Mouse (Mus musculus) heart, postnatal 0 days (tissue): ENCODE results near the gene Sfi1. TPM values are rescaled to one million over a fixed set of nuclear protein-coding genes. Genes with fewer than 3 reads are reported as not detected.
"Not testable (repeated sequence)": the region's sequence is repeated elsewhere in the genome, so short reads cannot be mapped to it uniquely, and the experiment has no call there.

Experiments
- ATAC-seq: fragments of 200-750 bp; cut with Nextera tagmentation; 2 replicates; pipeline ENCODE4 v1.8.0; 2017; ENCODE audit warnings: low read depth, moderate number of reproducible peaks, moderate library complexity; ENCODE audit not compliant: insufficient read depth
- DNase-seq: peaks from one replicate; pipeline ENCODE4 v3.0.0-alpha.2; 2016; ENCODE audit warnings: low spot score
- H3K27ac ChIP-seq: fragments of 300-500 bp; sonication (generic); 2 replicates; pipeline ENCODE4 v1.5.1; 2014; ENCODE audit warnings: low read depth, mild to moderate bottlenecking
- H3K27me3 ChIP-seq: fragments of 300-500 bp; sonication (generic); 2 replicates; pipeline ENCODE4 v1.6.1; 2014; ENCODE audit warnings: low read length, mixed read lengths; ENCODE audit not compliant: control insufficient read depth, insufficient read depth
- H3K36me3 ChIP-seq: fragments of 300-500 bp; sonication (generic); replicated peaks from 2 replicates; pipeline ENCODE4 v1.6.1; 2014; ENCODE audit warnings: low read length, mixed read lengths; ENCODE audit not compliant: control insufficient read depth, insufficient read depth
- H3K4me1 ChIP-seq: fragments of 300-500 bp; sonication (generic); 2 replicates; pipeline ENCODE4 v1.6.1; 2014; ENCODE audit warnings: antibody characterized with exemption; ENCODE audit not compliant: control insufficient read depth, insufficient read depth
- H3K4me2 ChIP-seq: fragments of 300-500 bp; sonication (generic); 2 replicates; pipeline ENCODE4 v1.6.1; 2014; ENCODE audit warnings: low read depth, mild to moderate bottlenecking, low read length, moderate library complexity
- H3K4me3 ChIP-seq: fragments of 300-500 bp; sonication (generic); 2 replicates; pipeline ENCODE4 v1.5.1; 2014; ENCODE audit warnings: low read depth, low read length
- H3K9ac ChIP-seq: fragments of 300-500 bp; sonication (generic); replicated peaks from 2 replicates; pipeline ENCODE4 v1.6.1; 2014; ENCODE audit warnings: low read depth, low read length, mixed read lengths
- H3K9me3 ChIP-seq: fragments of 300-500 bp; sonication (generic); replicated peaks from 2 replicates; pipeline ENCODE4 v1.6.1; 2016; ENCODE audit warnings: low read length; ENCODE audit not compliant: control insufficient read depth
- CTCF ChIP-seq: IDR thresholded peaks from 2 replicates; pipeline ENCODE4 v1.5.1; 2016; ENCODE audit warnings: antibody characterized with exemption, control low read depth, low read depth
- EP300 ChIP-seq: IDR thresholded peaks from 2 replicates; pipeline ENCODE4 v1.6.1; 2016; ENCODE audit warnings: antibody characterized with exemption, low read depth
- WGBS: fragments of 180-500 bp; shearing (Covaris S2); extraction: QIAGEN DNeasy Blood & Tissue Kit; methylation state at CpG from one replicate; pipeline ENCODE4 v1.1.7; 2014; 5-methylcytosine and 5-hydroxymethylcytosine counted together
- polyA plus RNA-seq: library from polyadenylated mRNA; unstranded; fragments of >200 nt; fragmentation: Nextera tagmentation; extraction: Ambion mirVana; gene quantifications from 2 replicates; pipeline ENCODE4 v1.2.1, GENCODE M21; 2015
- total RNA-seq: library from RNA; depleted of rRNA; stranded (reverse); fragments of >200 nt; gene quantifications from 2 replicates; pipeline ENCODE4 v1.2.3, GENCODE M21; 2014; ENCODE audit warnings: low replicate concordance; rRNA removed

Gene Sfi1
- total and polyA plus RNA-seq, 2 experiments from 2014 or later, result 5.4 to 13.2 TPM

- Histone ChIP-seq H3K9me3 (peaks cover 42% of the 10 kb centered on the region), H3K9ac (no peak overlapping the region), H3K36me3 (no peaks in the 10 kb centered on the region), H3K4me1 (no peaks in the 10 kb centered on the region), H3K27ac (no peak overlapping the region), H3K27me3 (no peaks in the 10 kb centered on the region), H3K4me3 (no peak overlapping the region), H3K4me2 (no peak overlapping the region)
- DNase-seq (no peak), ATAC-seq (no peak; the same call in 1 of the 2 replicates)
- no peak for TF ChIP-seq CTCF
- TF ChIP-seq EP300, result no peak
- 65% methylated on average over 10 of the region's 10 CpGs for WGBS
Measured at GRCm38 (mm10) chr11:3101875-3102494, 91.3 kb downstream of the Sfi1 start.

- ATAC-seq (no peak; the same call in 1 of the 2 replicates), DNase-seq (no peak)
- H3K4me3 ChIP-seq, result no peak overlapping the region
- H3K4me2 ChIP-seq, result no peak overlapping the region
- no peak overlapping the region for H3K9ac ChIP-seq
- TF ChIP-seq EP300, result no peak
- no peak for TF ChIP-seq CTCF
- no peaks in the 10 kb centered on the region for H3K27me3 ChIP-seq
- H3K27ac ChIP-seq, result no peak overlapping the region
- no peaks in the 10 kb centered on the region for H3K36me3 ChIP-seq
- H3K9me3 ChIP-seq, result peaks cover 42% of the 10 kb centered on the region
- 78% methylated on average over 25 of the region's 25 CpGs for WGBS
- H3K4me1 ChIP-seq, result no peaks in the 10 kb centered on the region
Measured at GRCm38 (mm10) chr11:3101072-3101874, 92.0 kb downstream of the Sfi1 start.

- not testable (repeated sequence) for H3K4me3 ChIP-seq, H3K27ac ChIP-seq, H3K4me1 ChIP-seq, H3K4me2 ChIP-seq, H3K9ac ChIP-seq, H3K36me3 ChIP-seq, H3K27me3 ChIP-seq, DNase-seq
- WGBS, result 73% methylated on average over 12 of the region's 12 CpGs
- peaks cover 42% of the 10 kb centered on the region for H3K9me3 ChIP-seq
- peak; percentile 33; the same call in 1 of the 2 replicates for ATAC-seq
Measured at GRCm38 (mm10) chr11:3100066-3100645, 93.1 kb downstream of the Sfi1 start.

Other genes with a start within 250 kb of the Sfi1 start
- gene Eif4enif1, start 8.9 kb upstream of the Sfi1 start, total RNA-seq, result 34.4 and 58.2 TPM in 2 replicates
- gene Eif4enif1, start 8.9 kb upstream of the Sfi1 start, polyA plus RNA-seq, result 16.9 and 19.0 TPM in 2 replicates
- gene Drg1, start 73.0 kb upstream of the Sfi1 start, total RNA-seq, result 52.8 and 55.1 TPM in 2 replicates
- 128 and 134 TPM in 2 replicates for gene Drg1, start 73.0 kb upstream of the Sfi1 start, polyA plus RNA-seq
- gene Patz1, start 95.4 kb upstream of the Sfi1 start, total RNA-seq, result 35.6 and 56.8 TPM in 2 replicates
- 13.1 and 14.0 TPM in 2 replicates for gene Patz1, start 95.4 kb upstream of the Sfi1 start, polyA plus RNA-seq
- 22.3 and 57.6 TPM in 2 replicates for gene Pik3ip1, start 136.9 kb upstream of the Sfi1 start, total RNA-seq
- gene Pik3ip1, start 136.9 kb upstream of the Sfi1 start, polyA plus RNA-seq, result 44.7 and 65.9 TPM in 2 replicates
- 38.3 and 55.1 TPM in 2 replicates for gene Limk2, start 215.7 kb upstream of the Sfi1 start, total RNA-seq
- 31.0 and 32.8 TPM in 2 replicates for gene Limk2, start 215.7 kb upstream of the Sfi1 start, polyA plus RNA-seq